Mouse (Mus musculus): ENCODE measurements at regions not wholly inside any gene's neighbourhood (a gene's known extent, or its start where the extent isn't known, plus 50 kb on each side); places are given as distances from the start of the nearest gene placed in this dataset.

DNA sequence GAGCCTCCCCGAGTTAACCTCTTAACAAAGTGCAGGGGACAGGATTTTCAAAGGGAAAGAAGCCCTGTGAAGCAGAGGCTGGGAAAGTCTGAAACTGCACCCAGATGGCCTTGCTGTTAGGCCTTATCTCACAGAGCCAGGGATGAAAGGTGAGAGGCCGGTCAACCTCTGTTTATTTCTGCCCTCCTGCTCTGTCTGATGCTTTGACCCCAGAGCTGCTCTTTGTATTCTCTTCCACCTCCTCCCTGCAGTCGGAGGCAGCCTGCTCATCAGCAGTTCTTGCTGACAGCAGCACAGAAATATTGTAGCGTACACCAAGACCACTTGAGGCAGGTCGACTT, 212.2 kb downstream of the Enc1 start:
- no peak for DNase-seq (ENCODE audit: low read depth, low spot score)

DNA sequence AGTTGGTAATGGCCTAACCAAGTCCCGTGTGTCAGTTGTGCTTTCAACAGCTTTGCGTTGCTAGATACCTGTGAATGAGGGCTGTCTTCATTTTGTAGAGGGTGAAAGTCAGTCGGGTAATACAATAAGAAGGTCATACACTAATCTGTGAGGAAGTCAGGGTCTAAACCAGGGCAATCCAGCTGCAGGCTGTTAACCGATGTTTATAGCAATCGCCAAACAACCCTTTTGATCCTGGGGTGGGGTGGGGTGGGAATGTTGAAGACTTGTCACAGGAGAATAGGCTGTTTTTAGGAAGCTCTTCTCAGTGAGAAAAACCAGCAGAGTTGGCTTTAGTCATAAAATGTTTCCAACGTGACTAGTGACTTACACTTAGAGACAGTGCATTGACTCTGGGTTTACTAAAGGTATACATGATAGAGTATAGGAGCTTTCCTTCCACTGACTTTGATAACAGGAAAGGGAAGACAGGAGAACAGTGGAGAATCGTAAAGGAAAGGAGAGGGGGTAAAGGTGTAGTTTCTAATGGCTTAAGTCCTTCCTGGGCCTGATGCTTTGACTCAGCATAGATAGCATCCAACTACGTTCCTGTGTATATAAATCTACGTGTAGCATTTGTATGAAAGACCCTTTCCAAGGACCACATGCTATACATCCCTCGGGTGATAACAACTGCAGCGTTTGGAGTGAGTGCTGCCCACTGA, 211.6 kb downstream of the Enc1 start:
- no peak for DNase-seq (ENCODE audit: low read depth, low spot score)

GRCm38 (mm10) chr13:97451276-97451675, 210.4 kb downstream of the Enc1 start:
- DNase-seq (ENCODE audit: low read depth, low spot score), result no peak

GRCm38 (mm10) chr13:97448123-97448522, 207.2 kb downstream of the Enc1 start:
- DNase-seq (ENCODE audit: low read depth, low spot score), result no peak

DNA sequence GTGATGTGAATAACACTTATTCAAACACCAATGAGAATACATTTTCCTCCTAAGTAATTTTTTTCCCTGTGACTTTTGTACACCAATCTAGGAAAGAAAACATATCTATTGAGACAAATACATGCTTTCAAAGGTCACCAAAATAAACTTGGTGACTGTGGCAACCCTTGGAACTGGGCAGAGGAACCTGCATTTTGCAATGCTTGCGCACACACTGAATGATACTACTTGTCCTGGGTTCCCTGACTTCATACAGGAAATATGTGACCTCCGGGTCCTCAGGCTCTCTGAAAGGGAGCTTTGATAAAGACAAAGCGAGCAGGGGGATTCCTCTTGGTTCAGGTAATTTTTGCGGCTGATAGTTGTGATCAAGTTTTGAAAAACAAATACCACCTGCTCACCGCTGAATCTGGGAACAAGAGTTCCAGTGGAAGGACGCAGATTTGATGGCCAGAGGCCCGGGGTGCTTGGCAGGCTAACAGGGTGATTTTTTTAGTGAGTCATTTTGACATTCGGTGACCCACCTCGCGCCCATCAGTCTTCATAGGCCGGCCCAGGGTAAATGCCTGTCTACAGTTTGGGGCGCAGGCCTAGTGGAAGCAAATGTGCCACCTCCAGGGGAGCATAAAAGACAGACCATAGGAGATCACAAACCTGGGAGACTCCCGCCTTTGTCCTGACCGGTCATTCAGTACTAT, 203.0 kb downstream of the Enc1 start:
- no peak for DNase-seq (ENCODE audit: low read depth, low spot score)

DNA sequence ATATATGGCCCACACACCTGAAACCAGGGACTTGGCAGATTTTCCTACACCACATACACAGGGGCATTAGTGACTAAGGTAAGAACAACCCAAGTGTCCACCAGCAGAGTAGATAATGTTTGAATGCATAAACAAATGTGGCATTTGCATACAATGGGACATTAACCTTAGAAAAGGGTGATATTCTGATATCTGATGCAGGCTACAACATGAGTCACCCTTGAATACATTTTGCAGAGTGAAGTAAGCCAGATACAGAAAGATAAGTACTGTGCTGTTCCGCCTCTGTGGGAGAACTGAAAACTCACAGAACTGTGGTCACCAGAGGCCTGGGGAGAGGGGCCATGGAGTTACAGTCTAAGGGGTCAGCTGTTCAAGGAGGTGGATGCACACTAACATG, 201.9 kb downstream of the Enc1 start:
- no peak for DNase-seq (ENCODE audit: low read depth, low spot score)

- DNase-seq (ENCODE audit: low read depth, low spot score), result peak; percentile 81
These were observed 201.4 kb downstream of the Enc1 start for GRCm38 (mm10) chr13:97442283-97442682.

- no peak for DNase-seq (ENCODE audit: low read depth, low spot score)
These were observed 200.9 kb downstream of the Enc1 start for GRCm38 (mm10) chr13:97441803-97442202.

- peak; percentile 67 for DNase-seq (ENCODE audit: low read depth, low spot score)
These were observed 198.5 kb downstream of the Enc1 start for GRCm38 (mm10) chr13:97439216-97439979.

DNA sequence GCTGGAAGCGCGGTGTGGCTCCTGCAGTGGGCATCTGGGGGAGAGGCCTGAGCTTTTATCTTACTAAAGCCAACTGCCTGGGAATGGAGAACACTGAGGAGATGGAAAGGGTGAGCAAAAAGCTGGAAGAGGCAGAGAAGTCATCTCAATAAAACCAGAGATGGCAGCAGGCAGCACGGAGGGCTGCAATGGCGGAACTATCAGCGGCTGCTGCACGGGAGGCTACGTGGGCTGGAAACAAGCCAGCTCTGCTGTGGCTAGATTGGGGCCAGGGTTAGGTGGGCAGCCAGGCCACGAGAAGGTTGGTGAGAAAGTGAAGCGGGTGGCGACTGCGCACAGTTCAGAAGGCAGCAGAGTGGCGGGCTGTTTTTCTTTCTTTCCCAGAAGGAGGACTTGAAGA, 197.8 kb downstream of the Enc1 start:
- DNase-seq (ENCODE audit: low read depth, low spot score), result no peak

- DNase-seq (ENCODE audit: low read depth, low spot score), result no peak
These were observed 197.4 kb downstream of the Enc1 start for GRCm38 (mm10) chr13:97438277-97438676.

DNA sequence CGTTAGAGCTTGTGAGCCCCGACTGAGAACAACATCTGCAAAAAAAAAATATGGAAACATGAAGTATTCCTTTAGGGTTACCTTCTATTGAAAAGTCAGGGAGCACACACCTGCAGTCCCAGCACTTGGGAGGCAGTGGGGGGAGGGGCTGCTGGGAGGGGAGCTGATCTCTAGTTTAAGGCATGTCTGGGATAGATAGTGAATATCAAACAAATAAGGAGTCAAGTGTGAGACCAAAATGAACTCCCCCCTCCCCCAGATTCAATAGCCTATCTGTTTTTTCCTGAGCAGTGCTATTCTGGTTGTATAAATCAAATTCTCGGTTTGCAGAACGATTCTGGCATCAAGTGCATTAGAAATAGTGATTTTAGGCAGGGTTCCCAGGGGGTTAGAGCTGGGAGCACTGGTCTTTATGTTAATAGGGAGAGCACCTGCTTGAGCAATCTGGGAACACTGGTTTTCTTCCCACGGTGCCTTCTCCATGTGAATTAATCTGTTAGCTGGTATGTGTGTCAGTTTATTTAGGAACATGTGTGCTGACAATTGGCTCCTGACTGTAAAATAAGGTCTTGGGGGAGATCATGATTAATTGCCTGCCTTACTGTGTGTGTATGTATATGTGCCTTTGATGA, 195.9 kb downstream of the Enc1 start:
- no peak for DNase-seq (ENCODE audit: low read depth, low spot score)

- peak; percentile 58 for DNase-seq (ENCODE audit: low read depth, low spot score)
These were observed 195.2 kb downstream of the Enc1 start for GRCm38 (mm10) chr13:97435865-97436718.

- no peak for DNase-seq (ENCODE audit: low read depth, low spot score)
These were observed 194.3 kb downstream of the Enc1 start for GRCm38 (mm10) chr13:97434961-97435864.

DNA sequence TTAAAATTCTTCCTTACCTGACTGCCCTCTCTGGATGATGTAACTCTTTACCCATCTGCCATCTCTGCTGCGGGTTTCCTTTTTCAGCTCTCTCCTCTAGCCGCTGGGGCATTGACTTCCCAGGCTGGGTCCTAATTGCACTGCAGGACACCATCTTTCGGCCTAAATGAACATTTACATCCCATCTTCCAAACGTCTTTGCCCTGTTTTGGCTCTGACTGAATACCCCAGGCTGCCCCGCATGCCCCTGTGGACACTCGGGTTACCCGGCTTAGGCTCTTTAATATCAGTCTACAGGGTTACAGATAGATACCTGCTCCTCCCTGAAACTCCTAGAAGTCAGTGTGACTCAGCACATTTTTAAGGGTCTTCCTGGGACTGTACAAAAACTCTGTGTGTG, 193.3 kb downstream of the Enc1 start:
- no peak for DNase-seq (ENCODE audit: low read depth, low spot score)

- no peak for DNase-seq (ENCODE audit: low read depth, low spot score)
These were observed 191.7 kb downstream of the Enc1 start for GRCm38 (mm10) chr13:97432627-97433026.

GRCm38 (mm10) chr13:97430885-97431284, 190.0 kb downstream of the Enc1 start:
- no peak for DNase-seq (ENCODE audit: low read depth, low spot score)

DNA sequence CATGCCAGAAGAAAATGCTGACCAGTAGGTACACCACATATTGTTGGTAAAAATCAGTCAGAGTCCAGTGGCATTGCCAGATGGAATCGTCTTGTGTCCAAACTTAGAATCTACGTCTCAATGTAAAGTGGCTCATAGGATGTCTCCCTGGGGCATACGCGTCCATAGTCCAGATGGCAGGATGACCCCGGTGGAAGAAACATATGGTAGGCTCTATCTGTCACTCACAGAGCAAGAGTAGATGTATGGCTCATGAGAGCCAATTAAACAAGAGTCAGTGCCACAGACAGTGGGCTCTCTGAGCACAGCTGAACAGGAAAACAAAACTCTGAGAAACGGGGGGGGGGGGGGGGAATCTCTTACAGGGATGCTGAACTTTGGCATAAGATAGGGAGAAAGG, 187.3 kb downstream of the Enc1 start:
- DNase-seq (ENCODE audit: low read depth, low spot score), result no peak

GRCm38 (mm10) chr13:97427537-97427936, 186.6 kb downstream of the Enc1 start:
- DNase-seq (ENCODE audit: low read depth, low spot score), result no peak

DNA sequence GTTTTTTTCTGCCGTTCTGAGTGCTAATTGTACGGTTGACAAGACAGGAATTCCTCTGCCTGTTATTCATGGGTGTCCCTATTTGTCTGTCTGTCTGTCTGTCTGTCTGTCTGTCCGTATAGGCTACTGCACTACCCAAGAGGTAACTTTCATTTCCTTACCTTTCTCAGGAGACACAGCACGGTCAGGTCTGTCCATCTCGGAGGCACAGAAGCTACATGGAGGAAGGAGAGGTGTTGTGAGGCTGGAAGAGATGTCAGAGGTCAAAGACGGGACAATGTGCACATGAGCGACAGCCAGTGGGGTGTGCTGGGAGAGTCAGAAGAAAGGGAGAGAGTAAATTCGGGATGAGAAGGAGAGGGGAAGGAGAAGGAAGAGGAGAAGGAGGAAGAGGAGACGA, 184.8 kb downstream of the Enc1 start:
- no peak for DNase-seq (ENCODE audit: low read depth, low spot score)

Data from CD4-positive helper T cell, adult 2 months (primary cell).